Mouse (Mus musculus): ENCODE measurements around the gene Nrxn3.

DNA sequence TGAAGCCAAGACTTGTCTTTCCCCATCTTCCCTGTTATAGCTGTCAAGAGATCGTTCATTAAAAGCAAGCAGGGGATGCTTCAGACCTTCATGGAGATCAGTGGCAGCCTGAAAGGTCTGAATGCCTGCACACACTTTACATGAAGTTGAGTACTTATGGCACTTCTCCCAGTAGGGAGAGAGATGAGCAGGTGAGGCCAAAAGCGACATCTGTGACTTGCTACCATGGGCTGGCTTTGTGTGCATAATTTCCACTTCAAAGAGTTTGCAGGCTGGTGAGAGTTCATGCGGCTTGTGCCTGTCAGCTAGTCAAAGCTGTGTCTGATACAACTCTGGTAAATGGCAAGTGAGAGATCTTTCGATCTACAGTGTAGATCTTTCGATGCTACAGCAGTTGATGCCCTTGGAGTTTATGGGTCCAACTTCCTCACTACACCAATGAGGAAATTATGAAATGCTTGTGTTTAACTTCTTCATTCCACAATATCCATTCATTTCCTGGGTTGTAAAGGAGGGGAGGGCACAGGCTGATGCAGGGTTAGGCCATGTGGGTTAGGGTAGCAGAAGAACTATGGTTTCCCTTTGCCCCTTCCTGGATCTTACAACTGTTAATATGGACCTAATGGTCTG is 1231.9 kb downstream of the Nrxn3 start:
- TF ChIP-seq CTCF (IDR thresholded peaks at IDR 0.05; ENCODE audit: control insufficient read depth, insufficient read depth, insufficient replicate concordance, low read depth, low read length), result no peak
- TF ChIP-seq POLR2A (IDR thresholded peaks at IDR 0.05; ENCODE audit: control insufficient read depth, low read depth, low read length), result no peak
